Mouse (Mus musculus) heart, adult 8-10 months (tissue): ENCODE measurements around the gene Irak1. TPM values are rescaled to one million over a fixed set of nuclear protein-coding genes. Genes with fewer than 3 reads are reported as not detected.
A peak's percentile ranks its signal among the peaks of the same experiment; 100 is the strongest.

Source experiments
- DNase-seq: peaks from one replicate; pipeline ENCODE4 v3.0.0; 2022; ENCODE audit warnings: low spot score
- microRNA-seq: library from miRNA; unstranded; fragments of <30 nt; microRNA quantifications from one replicate; pipeline ENCODE4 v1.2.0, GENCODE M21; 2022
- total RNA-seq, 4 experiments: library from RNA; stranded (reverse); gene quantifications; 2 replicates each; pipeline ENCODE4 v1.2.4; 2022

The Irak1 gene
- total RNA-seq, 4 experiments from 2014 or later, result 56.3 to 66.4 (median 60.9) TPM

GRCm38 (mm10) chrX:73966248-73967176 is 57.2 kb downstream of the Irak1 start, which contains the start of gene Hcfc1:
TSS of gene Hcfc1 (minus strand) at chrX:73966357.
- DNase-seq, result peak; percentile 89

- no peak for DNase-seq
Observed at GRCm38 (mm10) chrX:73965307-73965706, 58.4 kb downstream of the Irak1 start.

- no peak for DNase-seq
Observed at GRCm38 (mm10) chrX:73964363-73964762, 59.4 kb downstream of the Irak1 start.

Small RNA genes lying within 50 kb of the gene (microRNA-seq; reads per million reads assigned to microRNA genes)
- gene Mir5132, result 3.4 reads per million, percentile 6 among the genes with 10 or more reads in this experiment
- not detected for gene Mir718

Other genes starting within 250 kb of the Irak1 start
- 10 to 100 TPM; 23.9 to 31.6 (median 30.8) TPM for gene Srpk3, start 249.5 kb downstream of the Irak1 start, total RNA-seq
- gene Idh3g, start 237.0 kb downstream of the Irak1 start, total RNA-seq, result 100 to 1,000 TPM; 702 to 775 (median 723) TPM
- 10 to 100 TPM; 75.9 to 94.2 (median 84.8) TPM for gene Ssr4, start 236.9 kb downstream of the Irak1 start, total RNA-seq
- 1 to 10 TPM; 1.2 to 1.7 (median 1.6) TPM for gene Pdzd4, start 198.9 kb downstream of the Irak1 start, total RNA-seq
- gene Avpr2, start 131.8 kb downstream of the Irak1 start, total RNA-seq, result not detected
- gene L1cam, start 127.8 kb downstream of the Irak1 start, total RNA-seq, result 1 to 10 TPM; 3.3 to 5.3 (median 4.2) TPM
- gene Arhgap4, start 102.0 kb downstream of the Irak1 start, total RNA-seq, result 1 to 10 TPM in 2 of 4 experiments, under 1 TPM in 2; 0.47 to 2.9 (median 1.3) TPM
- gene Naa10, start 102.0 kb downstream of the Irak1 start, total RNA-seq, result 10 to 100 TPM; 46.4 to 59.7 (median 56.5) TPM
- 1 to 10 TPM; 4.9 to 7.5 (median 6.1) TPM for gene Renbp, start 93.1 kb downstream of the Irak1 start, total RNA-seq
- 10 to 100 TPM; 36.7 to 39.7 (median 39.7) TPM for gene Hcfc1, start 57.6 kb downstream of the Irak1 start, total RNA-seq
- gene Opn1mw, start 103.5 kb upstream of the Irak1 start, total RNA-seq, result not detected
- gene Mecp2, start 111.4 kb upstream of the Irak1 start, total RNA-seq, result 10 to 100 TPM; 25.3 to 36.9 (median 31.0) TPM
- gene Tex28, start 143.9 kb upstream of the Irak1 start, total RNA-seq, result not detected
- gene Tktl1, start 153.3 kb upstream of the Irak1 start, total RNA-seq, result not detected
- 10 to 100 TPM; 59.1 to 98.9 (median 79.2) TPM for gene Flna, start 225.9 kb upstream of the Irak1 start, total RNA-seq
- gene Emd, start 230.8 kb upstream of the Irak1 start, total RNA-seq, result 10 to 100 TPM; 31.5 to 38.2 (median 33.4) TPM
- 100 to 1,000 TPM; 121 to 325 (median 211) TPM for gene Rpl10, start 246.9 kb upstream of the Irak1 start, total RNA-seq